Mouse (Mus musculus): ENCODE measurements around the gene Dbt. TPM values are rescaled to one million over a fixed set of nuclear protein-coding genes. Genes with fewer than 3 reads are reported as not detected.
A peak's percentile ranks its signal among the peaks of the same experiment; 100 is the strongest.

Gene Dbt
- polyA plus RNA-seq, 1 experiment from 2014 or later, result 14.5 TPM

GRCm38 (mm10) chr3:116493658-116494057 lies 19.2 kb upstream of the Dbt start:
- no peak overlapping the region for H3K9ac ChIP-seq
- H3K4me2 ChIP-seq, result no peak overlapping the region
- H3K27me3 ChIP-seq, result no peaks in the 10 kb centered on the region
- 71% methylated on average over 5 of the region's 5 CpGs for WGBS
- no peak for ATAC-seq (ENCODE audit: insufficient number of reproducible peaks, low FRiP score, low TSS enrichment, low read depth)
- no peaks in the 10 kb centered on the region for H3K4me1 ChIP-seq
- H3K36me3 ChIP-seq, result peaks cover 80% of the 10 kb centered on the region
- H3K27ac ChIP-seq, result no peak overlapping the region
- no peak overlapping the region for H3K4me3 ChIP-seq
- no peaks in the 10 kb centered on the region for H3K9me3 ChIP-seq

GRCm38 (mm10) chr3:116495671-116496070 lies 17.2 kb upstream of the Dbt start:
- H3K4me1 ChIP-seq, result no peaks in the 10 kb centered on the region
- H3K4me2 ChIP-seq, result no peak overlapping the region
- peaks cover 75% of the 10 kb centered on the region for H3K36me3 ChIP-seq
- 74% methylated on average over 1 of the region's 1 CpGs for WGBS
- no peaks in the 10 kb centered on the region for H3K27me3 ChIP-seq
- H3K4me3 ChIP-seq, result no peak overlapping the region
- no peak overlapping the region for H3K9ac ChIP-seq
- no peak overlapping the region for H3K27ac ChIP-seq
- no peak for ATAC-seq (ENCODE audit: insufficient number of reproducible peaks, low FRiP score, low TSS enrichment, low read depth)
- no peaks in the 10 kb centered on the region for H3K9me3 ChIP-seq

GRCm38 (mm10) chr3:116507772-116508351 lies 5.0 kb upstream of the Dbt start, which contains the start of gene Rtca:
Gene Rtca (minus strand): TSS chr3:116508208.
- peak; percentile 90 for ATAC-seq (ENCODE audit: insufficient number of reproducible peaks, low FRiP score, low TSS enrichment, low read depth)
- H3K4me3 ChIP-seq, result peak within 1 kb of the TSS; percentile 85
- H3K9me3 ChIP-seq, result no peaks in the 10 kb centered on the region
- no peaks in the 10 kb centered on the region for H3K27me3 ChIP-seq
- peaks cover 14% of the 10 kb centered on the region for H3K4me1 ChIP-seq
- H3K36me3 ChIP-seq, result peaks cover 28% of the 10 kb centered on the region
- H3K27ac ChIP-seq, result peak within 1 kb of the TSS; percentile 78
- H3K4me2 ChIP-seq, result peak within 1 kb of the TSS; percentile 63
- WGBS, result under 1% methylated on average over 41 of the region's 44 CpGs
- peak within 1 kb of the TSS; percentile 76 for H3K9ac ChIP-seq

- Histone ChIP-seq H3K4me1 (peaks cover 8% of the 10 kb centered on the region), H3K36me3 (no peaks in the 10 kb centered on the region), H3K9me3 (no peaks in the 10 kb centered on the region), H3K27me3 (no peaks in the 10 kb centered on the region), H3K9ac (no peak overlapping the region), H3K27ac (no peak overlapping the region), H3K4me3 (peak overlapping the region; percentile 65), H3K4me2 (peak overlapping the region; percentile 68)
- ATAC-seq (ENCODE audit: insufficient number of reproducible peaks, low FRiP score, low TSS enrichment, low read depth), result 0 out of 2 replicates have a peak, but pooled peaks have one; percentile 11
- 40% methylated on average over 12 of the region's 12 CpGs for WGBS
Measured at GRCm38 (mm10) chr3:116512151-116512903, 543 bp upstream of the Dbt start.

DNA sequence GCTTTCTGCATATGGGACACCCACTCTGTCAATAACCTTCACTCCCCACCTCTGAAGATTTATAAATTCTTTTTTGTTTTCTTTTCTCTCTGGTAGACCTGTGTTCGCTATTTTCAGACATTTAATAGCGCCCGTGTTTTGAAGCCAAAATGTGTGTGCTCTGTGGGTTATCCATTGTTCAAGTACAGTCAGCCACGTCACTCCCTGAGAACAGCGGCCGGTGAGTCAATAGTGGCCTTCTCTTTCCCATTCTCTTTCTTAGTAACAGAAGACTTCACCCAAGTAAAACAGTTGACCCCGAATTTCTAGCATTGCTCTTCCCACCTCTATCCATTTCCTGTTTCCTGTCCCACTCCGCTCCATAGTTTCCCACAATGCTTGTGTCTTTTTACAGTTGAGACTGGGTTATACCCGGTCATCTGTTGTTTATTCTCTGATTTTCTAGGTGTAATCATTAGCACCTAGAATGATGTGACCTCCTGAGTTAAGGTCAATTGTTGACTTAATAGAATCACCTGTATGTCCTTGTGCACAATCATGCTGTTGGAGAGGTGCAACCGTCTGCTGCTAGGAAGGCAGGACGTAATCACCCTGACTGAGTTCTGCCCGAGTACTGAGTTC lies 7.4 kb downstream of the Dbt start:
- ATAC-seq (ENCODE audit: insufficient number of reproducible peaks, low FRiP score, low TSS enrichment, low read depth), result no peak
- H3K9me3 ChIP-seq, result no peaks in the 10 kb centered on the region
- peaks cover 5% of the 10 kb centered on the region; the same call in 1 of the 2 replicates for H3K36me3 ChIP-seq
- WGBS, result 82% methylated on average over 12 of the region's 12 CpGs
- H3K4me3 ChIP-seq, result no peak overlapping the region
- H3K27me3 ChIP-seq, result no peaks in the 10 kb centered on the region
- H3K4me1 ChIP-seq, result no peaks in the 10 kb centered on the region
- H3K4me2 ChIP-seq, result no peak overlapping the region
- H3K9ac ChIP-seq, result no peak overlapping the region
- no peak overlapping the region for H3K27ac ChIP-seq

- Histone ChIP-seq H3K4me1 (0 out of 2 replicates have a peak, but pooled peaks cover 3% of the 10 kb centered on the region), H3K36me3 (peaks cover 14% of the 10 kb centered on the region), H3K4me3 (no peak overlapping the region), H3K4me2 (no peak overlapping the region), H3K9me3 (no peaks in the 10 kb centered on the region), H3K27me3 (no peaks in the 10 kb centered on the region), H3K9ac (no peak overlapping the region), H3K27ac (no peak overlapping the region)
- no peak for ATAC-seq (ENCODE audit: insufficient number of reproducible peaks, low FRiP score, low TSS enrichment, low read depth)
- 58% methylated on average over 3 of the region's 5 CpGs for WGBS
Measured at GRCm38 (mm10) chr3:116529741-116530140, 16.9 kb downstream of the Dbt start.

DNA sequence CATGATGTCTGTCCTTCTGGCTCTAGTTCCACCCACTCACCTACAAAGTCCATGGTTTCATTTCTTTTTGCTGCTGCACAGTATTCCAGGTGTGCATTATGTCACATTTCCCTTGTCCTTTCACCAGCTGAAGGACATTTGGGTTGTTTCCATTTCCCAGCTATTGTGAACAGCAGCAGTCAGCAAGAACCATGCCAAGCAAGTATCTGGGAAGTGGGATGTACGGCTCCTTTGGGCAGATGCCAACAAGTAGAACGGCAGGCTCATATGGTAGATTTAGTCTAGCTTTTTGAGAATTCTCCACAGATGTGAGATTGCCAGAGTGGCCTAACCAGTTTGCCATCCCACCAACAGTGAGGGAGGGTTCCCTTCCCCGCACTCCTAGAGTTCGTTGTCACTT lies 18.0 kb downstream of the Dbt start:
- no peak overlapping the region for H3K4me2 ChIP-seq
- H3K27ac ChIP-seq, result no peak overlapping the region
- no peaks in the 10 kb centered on the region for H3K9me3 ChIP-seq
- no peak overlapping the region for H3K4me3 ChIP-seq
- H3K4me1 ChIP-seq, result 0 out of 2 replicates have a peak, but pooled peaks cover 3% of the 10 kb centered on the region
- 57% methylated on average over 4 of the region's 4 CpGs for WGBS
- H3K9ac ChIP-seq, result no peak overlapping the region
- no peak for ATAC-seq (ENCODE audit: insufficient number of reproducible peaks, low FRiP score, low TSS enrichment, low read depth)
- no peaks in the 10 kb centered on the region for H3K27me3 ChIP-seq
- peaks cover 20% of the 10 kb centered on the region for H3K36me3 ChIP-seq

DNA sequence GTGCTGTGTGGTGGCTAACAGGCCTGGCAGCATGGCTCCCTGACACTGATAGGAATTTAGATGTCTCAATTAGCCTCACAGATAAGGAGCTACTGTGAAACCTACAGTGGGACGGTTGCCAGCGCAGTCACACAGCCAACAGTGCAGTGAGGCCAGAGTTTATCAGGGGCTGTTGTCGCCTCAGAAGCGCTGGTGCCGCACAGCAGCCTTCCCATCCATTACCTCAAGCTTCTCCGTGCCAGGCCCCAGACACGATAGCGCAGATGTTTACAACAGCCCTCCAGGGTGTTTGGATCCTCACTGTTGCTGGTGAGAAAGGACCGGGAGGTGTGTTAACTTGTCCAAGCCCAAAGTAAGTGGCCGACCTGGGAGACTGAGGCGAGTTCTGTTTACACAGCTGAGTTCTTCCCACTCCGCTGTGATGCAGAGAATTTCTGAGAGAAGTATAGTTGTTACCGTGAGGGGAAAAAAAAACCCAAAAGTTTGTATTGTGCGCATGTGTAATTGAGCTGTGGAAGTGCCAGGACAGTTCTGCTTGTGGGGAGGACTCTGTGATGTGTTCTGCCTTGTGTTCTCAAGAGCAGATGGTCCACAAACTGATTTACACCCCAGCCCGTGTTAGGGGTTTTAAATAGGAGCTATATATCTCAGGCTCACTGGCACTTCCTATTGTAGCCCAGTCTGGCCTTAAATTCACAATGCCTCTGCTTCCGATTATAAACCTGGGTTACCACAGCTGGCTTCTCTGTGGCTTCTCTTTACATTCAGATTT lies 23.7 kb downstream of the Dbt start:
- no peak for ATAC-seq (ENCODE audit: insufficient number of reproducible peaks, low FRiP score, low TSS enrichment, low read depth)
- H3K9ac ChIP-seq, result no peak overlapping the region
- peaks cover 59% of the 10 kb centered on the region for H3K36me3 ChIP-seq
- 44% methylated on average over 16 of the region's 16 CpGs for whole genome bisulfite sequencing
- H3K4me2 ChIP-seq, result no peak overlapping the region
- H3K27ac ChIP-seq, result no peak overlapping the region
- H3K4me1 ChIP-seq, result 0 out of 2 replicates have a peak, but pooled peaks cover 2% of the 10 kb centered on the region
- H3K4me3 ChIP-seq, result no peak overlapping the region
- H3K9me3 ChIP-seq, result no peaks in the 10 kb centered on the region
- H3K27me3 ChIP-seq, result no peaks in the 10 kb centered on the region

- ATAC-seq (ENCODE audit: insufficient number of reproducible peaks, low FRiP score, low TSS enrichment, low read depth), result no peak
- Histone ChIP-seq H3K9me3 (no peaks in the 10 kb centered on the region), H3K4me1 (0 out of 2 replicates have a peak, but pooled peaks cover 2% of the 10 kb centered on the region), H3K36me3 (peaks cover 64% of the 10 kb centered on the region), H3K4me2 (no peak overlapping the region), H3K27ac (no peak overlapping the region), H3K9ac (no peak overlapping the region), H3K27me3 (no peaks in the 10 kb centered on the region), H3K4me3 (no peak overlapping the region)
- WGBS, result 48% methylated on average over 6 of the region's 6 CpGs
Measured at GRCm38 (mm10) chr3:116537200-116537573, 24.3 kb downstream of the Dbt start.

GRCm38 (mm10) chr3:116542070-116542469 lies 29.2 kb downstream of the Dbt start:
- Histone ChIP-seq H3K4me2 (no peak overlapping the region), H3K27ac (no peak overlapping the region), H3K36me3 (peaks cover 64% of the 10 kb centered on the region), H3K4me1 (no peaks in the 10 kb centered on the region), H3K9ac (no peak overlapping the region), H3K4me3 (no peak overlapping the region), H3K9me3 (no peaks in the 10 kb centered on the region), H3K27me3 (no peaks in the 10 kb centered on the region)
- no peak for ATAC-seq (ENCODE audit: insufficient number of reproducible peaks, low FRiP score, low TSS enrichment, low read depth)
- 62% methylated on average over 2 of the region's 2 CpGs for WGBS

GRCm38 (mm10) chr3:116542532-116542931 lies 29.7 kb downstream of the Dbt start:
- H3K4me2 ChIP-seq, result no peak overlapping the region
- H3K4me1 ChIP-seq, result no peaks in the 10 kb centered on the region
- H3K9me3 ChIP-seq, result no peaks in the 10 kb centered on the region
- H3K27me3 ChIP-seq, result no peaks in the 10 kb centered on the region
- H3K27ac ChIP-seq, result no peak overlapping the region
- no peak overlapping the region for H3K9ac ChIP-seq
- peaks cover 64% of the 10 kb centered on the region for H3K36me3 ChIP-seq
- no peak for ATAC-seq (ENCODE audit: insufficient number of reproducible peaks, low FRiP score, low TSS enrichment, low read depth)
- WGBS, result 56% methylated on average over 3 of the region's 3 CpGs
- no peak overlapping the region for H3K4me3 ChIP-seq
